Mouse (Mus musculus) yolk sac, embryonic 10.5 days (tissue): ENCODE data around the gene Coq10b.
A peak's percentile ranks its signal among the peaks of the same experiment; 100 is the strongest.
"Not testable (repeated sequence)": the region's sequence is repeated elsewhere in the genome, so short reads cannot be mapped to it uniquely, and the experiment has no call there.

Experiments used
- DNase-seq: peaks from one replicate; pipeline ENCODE4 v3.0.0-alpha.2; 2017; ENCODE audit warnings: low spot score

Gene Coq10b

GRCm38 (mm10) chr1:55052355-55052953, at the start of gene Coq10b:
Gene Coq10b (plus strand): TSS chr1:55052770.
- DNase-seq, result peak; percentile 98

GRCm38 (mm10) chr1:55008313-55008712, 44.3 kb upstream of the Coq10b start:
- not testable (repeated sequence) for DNase-seq

GRCm38 (mm10) chr1:55012513-55012912, 40.1 kb upstream of the Coq10b start:
- no peak for DNase-seq

- no peak for DNase-seq
Observed at GRCm38 (mm10) chr1:55021907-55022306, 30.7 kb upstream of the Coq10b start.

- DNase-seq, result no peak
Observed at GRCm38 (mm10) chr1:55025656-55026430, 26.7 kb upstream of the Coq10b start.

- no peak for DNase-seq
Observed at GRCm38 (mm10) chr1:55026444-55027252, 25.9 kb upstream of the Coq10b start.

- DNase-seq, result peak; percentile 97
Observed at GRCm38 (mm10) chr1:55027253-55027801, 25.2 kb upstream of the Coq10b start, which contains the start of gene Sf3b1. Gene Sf3b1 (minus strand): TSS chr1:55027481.

GRCm38 (mm10) chr1:55027966-55028365, 24.6 kb upstream of the Coq10b start:
- no peak for DNase-seq

- DNase-seq, result no peak
Observed at GRCm38 (mm10) chr1:55028512-55029249, 23.9 kb upstream of the Coq10b start.

GRCm38 (mm10) chr1:55029446-55029845, 23.1 kb upstream of the Coq10b start:
- DNase-seq, result no peak

- DNase-seq, result no peak
Observed at GRCm38 (mm10) chr1:55031026-55031779, 21.4 kb upstream of the Coq10b start.

GRCm38 (mm10) chr1:55039944-55040343, 12.6 kb upstream of the Coq10b start:
- no peak for DNase-seq

GRCm38 (mm10) chr1:55041691-55042090, 10.9 kb upstream of the Coq10b start:
- no peak for DNase-seq

GRCm38 (mm10) chr1:55042246-55042645, 10.3 kb upstream of the Coq10b start:
- no peak for DNase-seq

GRCm38 (mm10) chr1:55043164-55043563, 9.4 kb upstream of the Coq10b start:
- DNase-seq, result no peak

GRCm38 (mm10) chr1:55048841-55049587, 3.6 kb upstream of the Coq10b start:
- DNase-seq, result no peak

GRCm38 (mm10) chr1:55051671-55052070, 899 bp upstream of the Coq10b start:
- DNase-seq, result no peak

GRCm38 (mm10) chr1:55053005-55053404, 435 bp downstream of the Coq10b start:
- DNase-seq, result peak; percentile 85

GRCm38 (mm10) chr1:55053596-55053995, 1.0 kb downstream of the Coq10b start:
- DNase-seq, result no peak
